Mouse (Mus musculus): ENCODE measurements around the gene Papss1. TPM values are rescaled to one million over a fixed set of nuclear protein-coding genes. Genes with fewer than 3 reads are reported as not detected.

The Papss1 gene
- total RNA-seq, 2 experiments from 2014 or later = 11.1 to 14.2 TPM

GRCm38 (mm10) chr3:131628265-131628664, 63.7 kb downstream of the Papss1 start:
- DNase-seq = no peak
- intact Hi-C loops (cut with DNase I; ENCODE audit: low total_unique reads) = no loop called here

GRCm38 (mm10) chr3:131628931-131629330, 64.4 kb downstream of the Papss1 start:
- intact Hi-C loops (cut with DNase I; ENCODE audit: low total_unique reads) = no loop called here
- no peak for DNase-seq

GRCm38 (mm10) chr3:131630407-131631317, 66.1 kb downstream of the Papss1 start:
- intact Hi-C loops (cut with DNase I; ENCODE audit: low total_unique reads) = no loop called here
- no peak for DNase-seq

GRCm38 (mm10) chr3:131631318-131631870, 66.8 kb downstream of the Papss1 start:
- peak; percentile 65 for DNase-seq
- intact Hi-C loops (cut with DNase I; ENCODE audit: low total_unique reads) = no loop called here

GRCm38 (mm10) chr3:131634091-131634490, 69.5 kb downstream of the Papss1 start:
- DNase-seq = no peak
- intact Hi-C loops (cut with DNase I; ENCODE audit: low total_unique reads) = no loop called here

- intact Hi-C loops (cut with DNase I; ENCODE audit: low total_unique reads) = no loop called here
- no peak for DNase-seq
These were observed 71.6 kb downstream of the Papss1 start for GRCm38 (mm10) chr3:131636126-131636525.

GRCm38 (mm10) chr3:131637008-131637407, 72.4 kb downstream of the Papss1 start:
- intact Hi-C loops (cut with DNase I; ENCODE audit: low total_unique reads) = no loop called here
- DNase-seq = no peak

GRCm38 (mm10) chr3:131637664-131638063, 73.1 kb downstream of the Papss1 start:
- intact Hi-C loops (cut with DNase I; ENCODE audit: low total_unique reads) = no loop called here
- DNase-seq = no peak

GRCm38 (mm10) chr3:131638216-131638615, 73.6 kb downstream of the Papss1 start:
- intact Hi-C loops (cut with DNase I; ENCODE audit: low total_unique reads) = no loop called here
- DNase-seq = peak; percentile 50

GRCm38 (mm10) chr3:131642681-131643292, 78.2 kb downstream of the Papss1 start:
- no peak for DNase-seq
- intact Hi-C loops (cut with DNase I; ENCODE audit: low total_unique reads) = no loop called here

GRCm38 (mm10) chr3:131645203-131645602, 80.6 kb downstream of the Papss1 start:
- DNase-seq = no peak
- intact Hi-C loops (cut with DNase I; ENCODE audit: low total_unique reads) = no loop called here

GRCm38 (mm10) chr3:131654366-131654765, 89.8 kb downstream of the Papss1 start:
- intact Hi-C loops (cut with DNase I; ENCODE audit: low total_unique reads) = no loop called here
- no peak for DNase-seq

GRCm38 (mm10) chr3:131656032-131656431, 91.5 kb downstream of the Papss1 start:
- intact Hi-C loops (cut with DNase I; ENCODE audit: low total_unique reads) = no loop called here
- DNase-seq = no peak

GRCm38 (mm10) chr3:131660126-131660525, 95.6 kb downstream of the Papss1 start:
- intact Hi-C loops (cut with DNase I; ENCODE audit: low total_unique reads) = no loop called here
- DNase-seq = no peak

GRCm38 (mm10) chr3:131660629-131661028, 96.1 kb downstream of the Papss1 start:
- intact Hi-C loops (cut with DNase I; ENCODE audit: low total_unique reads) = no loop called here
- no peak for DNase-seq

GRCm38 (mm10) chr3:131662589-131663148, 98.1 kb downstream of the Papss1 start:
- no peak for DNase-seq
- intact Hi-C loops (cut with DNase I; ENCODE audit: low total_unique reads) = no loop called here

GRCm38 (mm10) chr3:131669910-131670309, 105.3 kb downstream of the Papss1 start:
- intact Hi-C loops (cut with DNase I; ENCODE audit: low total_unique reads) = no loop called here
- no peak for DNase-seq

- no peak for DNase-seq
- intact Hi-C loops (cut with DNase I; ENCODE audit: low total_unique reads) = no loop called here
These were observed 121.5 kb downstream of the Papss1 start for GRCm38 (mm10) chr3:131686106-131686505.

- intact Hi-C loops (cut with DNase I; ENCODE audit: low total_unique reads) = no loop called here
- DNase-seq = no peak
These were observed 125.4 kb downstream of the Papss1 start for GRCm38 (mm10) chr3:131689949-131690348.

GRCm38 (mm10) chr3:131690543-131690942, 126.0 kb downstream of the Papss1 start:
- no peak for DNase-seq
- intact Hi-C loops (cut with DNase I; ENCODE audit: low total_unique reads) = no loop called here
